Mouse (Mus musculus) heart, adult 10 weeks (tissue): ENCODE data around the gene Nol12. TPM values are rescaled to one million over a fixed set of nuclear protein-coding genes. Genes with fewer than 3 reads are reported as not detected.

ENCODE experiments used
- polyA plus RNA-seq: library from polyadenylated mRNA; stranded (reverse); fragments of 350-450 nt; fragmentation: Illumina TruSeq; extraction: RNeasy Lipid Tissue Mini Kit (QIAGEN cat#74804); gene quantifications from one replicate; pipeline ENCODE4 v1.2.3, GENCODE M21; 2014; ENCODE audit warnings: low read depth, low replicate concordance

The Nol12 gene
- 15.1 TPM for polyA plus RNA-seq

GRCm38 (mm10) chr15:78934784-78935320 is at the start of gene Nol12:
Nol12 (plus strand) TSS chr15:78934933.

GRCm38 (mm10) chr15:78899409-78899739 is 35.4 kb upstream of the Nol12 start, which contains the start of gene Gm49510:
Gm49510 (plus strand) TSS chr15:78899667.

GRCm38 (mm10) chr15:78899740-78900584 is 34.8 kb upstream of the Nol12 start, which contains the start of gene Sh3bp1:
Sh3bp1 (plus strand) TSS chr15:78899768.

GRCm38 (mm10) chr15:78913632-78914090 is 21.1 kb upstream of the Nol12 start, which contains the start of gene Pdxp:
Pdxp (plus strand) TSS chr15:78913919.

GRCm38 (mm10) chr15:78926021-78926919 is 8.5 kb upstream of the Nol12 start, which contains the start of gene Lgals1:
Lgals1 (plus strand) TSS chr15:78926725.

GRCm38 (mm10) chr15:78947657-78948056 is 12.9 kb downstream of the Nol12 start, which contains the start of gene Triobp:
Triobp (plus strand) TSS chr15:78947724.

Other genes starting within 250 kb of the Nol12 start
- gene Elfn2, start 216.2 kb upstream of the Nol12 start, polyA plus RNA-seq, result 0.37 TPM
- 7.1 TPM for gene Mfng, start 161.5 kb upstream of the Nol12 start, polyA plus RNA-seq
- 15.5 TPM for gene Card10, start 131.9 kb upstream of the Nol12 start, polyA plus RNA-seq
- gene Cdc42ep1, start 92.3 kb upstream of the Nol12 start, polyA plus RNA-seq, result 40.4 TPM
- not detected for gene Lgals2, start 79.4 kb upstream of the Nol12 start, polyA plus RNA-seq
- 46.3 TPM for gene Gga1, start 57.7 kb upstream of the Nol12 start, polyA plus RNA-seq
- not detected for gene Gm49510, start 35.3 kb upstream of the Nol12 start, polyA plus RNA-seq
- 6.5 TPM for gene Sh3bp1, start 35.2 kb upstream of the Nol12 start, polyA plus RNA-seq
- 1.4 TPM for gene Pdxp, start 21.0 kb upstream of the Nol12 start, polyA plus RNA-seq
- 353 TPM for gene Lgals1, start 8.2 kb upstream of the Nol12 start, polyA plus RNA-seq
- gene Triobp, start 12.8 kb downstream of the Nol12 start, polyA plus RNA-seq, result 17.8 TPM
- gene H1f0, start 93.5 kb downstream of the Nol12 start, polyA plus RNA-seq, result 135 TPM
- not detected for gene Galr3, start 107.0 kb downstream of the Nol12 start, polyA plus RNA-seq
- 9.2 TPM for gene Ankrd54, start 128.0 kb downstream of the Nol12 start, polyA plus RNA-seq
- gene Eif3l, start 140.2 kb downstream of the Nol12 start, polyA plus RNA-seq, result 76.7 TPM
- gene Micall1, start 174.0 kb downstream of the Nol12 start, polyA plus RNA-seq, result 59.0 TPM
- 142 TPM for gene Polr2f, start 206.1 kb downstream of the Nol12 start, polyA plus RNA-seq
- 4.1 TPM for gene 1700088E04Rik, start 206.3 kb downstream of the Nol12 start, polyA plus RNA-seq
- 1.3 TPM for gene Sox10, start 230.3 kb downstream of the Nol12 start, polyA plus RNA-seq